Mouse (Mus musculus): ENCODE data around the gene Sox2.

Gene Sox2

DNA sequence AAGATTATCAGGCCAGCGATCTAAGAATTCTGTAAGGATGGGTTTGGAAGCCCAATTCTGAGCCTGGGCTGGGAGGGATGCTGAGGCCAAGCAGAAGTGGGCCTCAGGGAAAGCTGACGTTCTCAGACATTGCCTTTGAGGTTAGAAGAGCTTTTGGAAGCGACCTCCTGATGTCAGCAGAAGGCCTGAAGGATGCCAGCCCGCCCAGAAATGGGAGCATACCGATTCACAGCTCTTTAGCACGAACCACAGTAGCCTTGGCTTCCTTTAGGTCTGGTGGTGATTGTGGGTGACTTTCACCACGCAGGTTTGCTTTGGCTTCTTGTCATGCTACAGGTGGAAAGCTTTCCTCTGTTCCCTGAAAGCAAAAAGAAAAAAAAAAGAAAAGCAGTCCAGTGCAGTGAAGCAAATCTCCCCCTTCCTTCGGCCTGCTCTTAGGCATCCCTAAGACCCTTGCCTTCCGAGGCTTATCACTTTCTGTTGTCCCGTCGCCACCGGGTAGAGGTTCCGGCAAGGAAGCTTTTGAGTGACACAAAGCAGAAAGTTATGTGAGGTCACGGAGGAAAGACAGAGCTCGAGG lies 6.6 kb upstream of the Sox2 start:
- peak; percentile 55 for DNase-seq

GRCm38 (mm10) chr3:34646169-34646568 lies 4.0 kb upstream of the Sox2 start:
- peak; percentile 62 for DNase-seq

DNA sequence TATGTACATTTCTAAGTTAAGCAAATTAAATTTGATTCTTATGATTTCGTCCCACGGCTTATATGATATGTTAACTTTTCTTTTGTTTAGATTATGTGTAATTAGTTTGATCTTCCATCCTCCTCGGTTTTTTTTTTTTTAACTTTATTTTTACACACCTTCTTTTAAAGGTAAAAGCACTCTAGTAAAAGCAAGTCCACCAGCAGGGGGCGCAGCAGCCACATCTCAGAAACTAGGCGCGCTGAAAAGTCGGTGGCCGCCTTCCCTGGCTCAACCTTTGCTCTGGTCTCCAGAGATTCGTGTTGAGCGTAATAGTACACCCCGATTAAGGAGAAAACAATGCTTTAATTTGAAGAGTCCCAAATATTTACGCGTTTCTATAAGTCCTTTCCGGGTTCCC lies 2.5 kb upstream of the Sox2 start:
- DNase-seq = no peak

DNA sequence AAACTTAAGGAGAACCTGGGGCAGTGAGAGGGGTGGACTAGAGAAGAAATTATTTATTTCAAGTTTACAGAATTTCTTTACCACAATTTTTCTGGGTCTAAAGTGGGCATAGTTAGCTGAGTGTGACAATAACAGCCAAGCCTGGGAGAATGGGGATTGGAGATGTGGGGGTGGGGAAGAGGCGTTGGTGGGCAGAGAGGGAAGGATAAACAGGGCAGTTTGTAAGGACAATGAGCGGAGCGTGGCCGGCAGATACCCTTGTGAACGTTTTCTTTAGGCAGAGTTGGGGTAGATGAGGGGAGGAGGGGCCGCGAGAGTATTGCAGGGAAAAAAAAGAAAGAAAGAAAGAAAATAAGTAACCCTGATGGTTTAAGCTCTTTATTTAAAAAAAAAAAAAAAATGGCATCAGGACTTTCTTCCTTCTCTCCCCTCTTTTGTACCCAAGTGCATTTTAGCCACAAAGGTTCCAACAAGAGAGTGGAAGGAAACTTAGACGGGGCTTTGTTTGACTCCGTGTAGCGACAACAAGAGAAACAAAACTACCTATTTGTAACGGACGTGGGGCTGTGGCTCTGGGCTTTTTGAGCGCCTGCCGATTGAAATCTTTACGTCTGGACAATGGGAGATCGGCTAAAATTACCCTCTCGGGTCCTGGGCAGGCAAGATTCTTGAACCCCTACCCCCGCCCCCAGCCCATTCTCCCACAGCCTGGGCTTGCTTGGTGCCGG lies 1.9 kb upstream of the Sox2 start:
- DNase-seq = no peak

- DNase-seq = no peak
Observed at GRCm38 (mm10) chr3:34648833-34649719, 1.1 kb upstream of the Sox2 start.

DNA sequence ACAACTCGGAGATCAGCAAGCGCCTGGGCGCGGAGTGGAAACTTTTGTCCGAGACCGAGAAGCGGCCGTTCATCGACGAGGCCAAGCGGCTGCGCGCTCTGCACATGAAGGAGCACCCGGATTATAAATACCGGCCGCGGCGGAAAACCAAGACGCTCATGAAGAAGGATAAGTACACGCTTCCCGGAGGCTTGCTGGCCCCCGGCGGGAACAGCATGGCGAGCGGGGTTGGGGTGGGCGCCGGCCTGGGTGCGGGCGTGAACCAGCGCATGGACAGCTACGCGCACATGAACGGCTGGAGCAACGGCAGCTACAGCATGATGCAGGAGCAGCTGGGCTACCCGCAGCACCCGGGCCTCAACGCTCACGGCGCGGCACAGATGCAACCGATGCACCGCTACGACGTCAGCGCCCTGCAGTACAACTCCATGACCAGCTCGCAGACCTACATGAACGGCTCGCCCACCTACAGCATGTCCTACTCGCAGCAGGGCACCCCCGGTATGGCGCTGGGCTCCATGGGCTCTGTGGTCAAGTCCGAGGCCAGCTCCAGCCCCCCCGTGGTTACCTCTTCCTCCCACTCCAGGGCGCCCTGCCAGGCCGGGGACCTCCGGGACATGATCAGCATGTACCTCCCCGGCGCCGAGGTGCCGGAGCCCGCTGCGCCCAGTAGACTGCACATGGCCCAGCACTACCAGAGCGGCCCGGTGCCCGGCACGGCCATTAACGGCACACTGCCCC lies 586 bp downstream of the Sox2 start:
- DNase-seq = no peak

- no peak for DNase-seq
Observed at GRCm38 (mm10) chr3:34651486-34652170, 1.4 kb downstream of the Sox2 start.

DNA sequence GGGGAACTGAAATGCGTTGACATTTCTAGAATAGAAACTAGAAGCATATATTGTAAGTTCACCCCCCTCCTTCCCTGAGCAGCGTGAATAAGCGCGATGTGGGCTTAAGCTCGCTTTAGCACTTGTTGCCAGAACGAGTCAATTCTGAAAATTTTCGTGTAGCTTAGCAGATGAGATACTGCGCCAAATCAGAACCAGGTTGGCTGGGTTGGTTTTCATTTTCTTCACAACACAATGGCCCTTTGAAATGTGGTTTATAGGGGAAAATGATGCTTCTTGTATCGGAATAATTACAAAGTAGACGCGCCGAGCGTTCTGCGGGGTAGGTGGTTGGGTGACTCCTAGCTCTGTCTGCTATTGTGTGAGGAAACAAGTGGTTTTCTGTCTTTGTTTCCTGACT lies 2.4 kb downstream of the Sox2 start:
- DNase-seq = no peak

DNA sequence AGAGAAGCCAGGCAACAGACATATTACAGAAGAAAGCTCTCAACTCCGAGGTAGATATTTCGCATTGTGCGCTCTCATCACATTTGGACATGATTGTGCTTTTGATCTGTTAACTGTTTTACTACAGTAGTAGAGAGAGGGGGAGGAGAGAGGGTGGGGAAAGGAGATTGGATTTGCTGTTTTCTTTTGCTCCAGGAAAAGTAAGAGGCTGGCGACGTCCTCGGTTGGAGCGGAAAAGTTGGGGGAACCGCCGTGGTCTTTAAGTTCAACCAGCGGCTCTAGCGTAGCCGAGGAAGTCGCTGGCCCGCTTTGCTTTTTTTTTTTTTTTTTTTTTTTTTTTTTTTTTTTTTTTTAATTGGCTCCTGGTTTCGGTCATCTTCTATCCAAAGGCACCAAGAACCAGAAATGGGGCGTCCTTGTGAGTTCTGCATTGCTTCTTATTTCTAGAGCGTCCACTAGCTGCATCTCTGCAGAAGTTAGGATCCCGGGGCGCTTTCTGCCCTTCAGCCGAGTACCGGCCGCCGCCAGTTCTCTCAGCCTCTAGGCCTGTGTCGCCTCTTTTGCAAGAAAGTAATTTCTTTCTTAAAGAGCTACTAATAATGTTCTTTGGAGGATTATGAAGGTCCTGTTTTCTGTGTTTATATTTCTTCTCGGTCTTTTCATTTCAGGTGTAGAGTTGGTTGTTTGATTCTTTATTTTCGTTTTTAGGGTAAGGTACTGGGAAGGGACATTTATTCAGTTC lies 3.2 kb downstream of the Sox2 start:
- peak; percentile 61 for DNase-seq

GRCm38 (mm10) chr3:34653977-34654500 lies 3.8 kb downstream of the Sox2 start:
- DNase-seq = peak; percentile 35

- DNase-seq = no peak
Observed at GRCm38 (mm10) chr3:34654781-34655180, 4.6 kb downstream of the Sox2 start.

DNA sequence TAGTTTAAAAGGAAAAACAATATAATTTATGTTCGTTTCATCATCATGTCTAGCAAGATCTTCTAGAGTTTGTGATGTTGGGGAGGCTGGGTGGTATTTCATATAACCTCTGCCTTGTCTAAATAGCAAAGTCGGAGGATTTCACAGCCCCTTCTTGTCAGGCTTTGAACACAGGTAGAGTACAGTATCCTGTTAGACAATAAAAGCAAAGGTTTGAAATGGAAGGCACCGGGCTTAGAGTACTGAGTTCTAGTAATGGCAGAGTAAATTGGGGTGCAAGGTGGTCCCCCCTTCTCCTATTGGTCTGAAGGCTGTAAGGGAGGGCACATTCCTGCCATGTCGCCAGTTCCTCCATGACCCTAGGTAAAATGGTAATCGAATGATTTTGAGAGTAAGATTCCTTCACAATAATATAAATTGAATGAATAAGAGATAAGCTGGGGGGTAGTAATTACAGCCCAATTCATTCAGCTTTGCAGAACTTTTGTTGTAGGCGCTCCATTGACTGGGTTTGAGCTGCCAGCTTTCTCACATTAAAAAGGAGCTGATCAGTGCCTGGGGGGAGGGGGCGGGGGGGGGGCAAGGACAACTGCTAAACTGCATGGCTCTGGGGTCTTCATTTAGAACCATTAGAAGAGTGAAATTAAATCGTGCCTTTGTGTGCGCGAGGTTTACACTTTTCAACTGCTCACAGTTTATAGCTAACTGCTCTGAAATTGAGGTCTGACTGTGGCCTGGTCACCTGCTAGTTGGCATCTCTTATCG lies 5.3 kb downstream of the Sox2 start:
- DNase-seq = no peak

GRCm38 (mm10) chr3:34656153-34656552 lies 5.9 kb downstream of the Sox2 start:
- no peak for DNase-seq

DNA sequence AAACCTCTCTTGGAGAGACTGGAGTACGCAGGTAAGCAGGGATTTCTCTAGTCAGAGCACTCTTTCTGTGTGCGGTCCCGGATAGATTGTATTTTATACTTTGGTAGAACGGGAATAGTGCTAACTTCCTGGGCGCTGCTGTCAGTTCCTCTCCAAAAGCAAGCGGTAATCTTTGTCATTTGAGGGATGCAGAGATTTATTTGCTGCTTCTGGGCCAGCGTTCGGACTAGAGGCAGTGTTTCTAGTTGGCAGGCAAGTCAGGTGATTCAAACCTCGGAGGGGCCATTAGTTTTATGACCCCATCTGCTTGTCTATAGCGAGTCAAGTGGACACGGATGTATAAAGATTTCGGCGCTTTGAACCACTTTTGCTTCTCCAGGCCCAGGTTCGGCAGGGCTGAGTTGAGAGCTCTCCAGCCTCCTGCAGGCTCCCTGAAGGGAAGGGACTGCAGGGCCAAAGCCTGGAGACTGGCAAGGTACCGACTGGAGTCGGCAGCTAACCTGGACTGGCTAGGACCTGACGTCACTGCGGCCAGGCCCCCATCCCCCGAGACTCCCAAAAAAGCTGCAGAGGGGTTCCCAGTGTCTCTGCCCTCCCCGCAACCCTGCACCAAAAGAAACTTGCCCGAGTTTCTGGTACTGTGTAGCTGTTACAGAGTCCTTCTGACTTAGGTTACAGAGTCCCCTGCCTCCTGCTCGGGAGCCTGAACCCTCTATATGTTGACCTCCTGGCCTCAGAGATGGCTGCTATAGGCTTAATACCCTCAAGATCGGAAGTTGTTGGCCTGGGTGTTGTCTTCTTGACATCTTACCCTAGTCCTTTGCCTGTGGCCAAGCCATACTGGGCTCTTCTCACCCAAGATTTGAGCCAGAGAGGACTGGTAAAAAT lies 6.9 kb downstream of the Sox2 start:
- DNase-seq = peak; percentile 54

DNA sequence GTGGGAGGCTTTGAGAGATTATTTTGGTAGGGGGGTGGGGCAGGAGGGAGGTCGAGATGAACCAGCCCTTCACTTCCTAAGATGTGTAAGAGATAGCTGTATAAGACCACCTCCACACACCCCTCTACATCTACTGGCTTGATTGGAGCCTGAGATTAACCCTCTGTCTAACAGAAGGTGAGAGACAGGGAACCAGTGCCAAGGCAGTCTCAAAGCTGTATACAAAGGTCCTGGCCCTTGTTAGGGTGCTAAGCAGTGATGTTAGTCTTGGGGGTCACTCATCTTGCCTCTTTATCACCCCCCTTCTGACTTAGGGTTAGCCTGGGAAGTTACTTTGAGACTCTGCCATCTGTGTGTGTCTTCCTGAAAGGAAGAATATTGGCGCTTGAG lies 7.5 kb downstream of the Sox2 start:
- DNase-seq = no peak

- DNase-seq = no peak
Observed at GRCm38 (mm10) chr3:34658241-34658965, 8.2 kb downstream of the Sox2 start.

GRCm38 (mm10) chr3:34658966-34659535 lies 8.8 kb downstream of the Sox2 start:
- no peak for DNase-seq

DNA sequence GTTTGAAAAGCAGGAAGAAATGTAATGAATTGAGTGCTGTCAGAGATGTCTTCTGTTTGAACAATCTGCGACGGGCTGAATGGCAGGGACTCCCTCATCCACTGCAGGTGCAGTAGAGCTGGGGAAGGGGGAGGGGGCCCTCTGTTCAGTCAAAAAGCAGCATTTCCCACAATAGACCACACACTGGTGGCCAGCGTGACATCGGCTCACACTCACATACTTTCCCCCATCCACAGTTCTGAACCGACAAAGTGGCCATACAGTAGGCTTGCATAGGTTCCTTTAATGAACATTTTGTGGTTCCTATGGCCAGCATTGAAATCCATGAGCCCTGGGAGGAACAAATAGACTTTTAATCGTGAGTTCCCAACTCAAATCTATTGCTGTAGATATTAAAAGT lies 9.7 kb downstream of the Sox2 start:
- DNase-seq = no peak
